Mouse (Mus musculus): ENCODE data around the gene Cdk16. TPM values are rescaled to one million over a fixed set of nuclear protein-coding genes. Genes with fewer than 3 reads are reported as not detected.

Gene Cdk16
- polyA plus RNA-seq, 1 experiment from 2014 or later: 66.2 TPM

Other genes with a start within 250 kb of the Cdk16 start
- 55.2 and 55.4 TPM in 2 replicates for gene Rgn, start 138.2 kb upstream of the Cdk16 start, polyA plus RNA-seq (2016; fragmentation: Nextera tagmentation; extraction: Ambion mirVana)
- 47.5 and 49.6 TPM in 2 replicates for gene Rbm10, start 70.5 kb upstream of the Cdk16 start, polyA plus RNA-seq (2016; fragmentation: Nextera tagmentation; extraction: Ambion mirVana)
- gene Ndufb11, start 70.3 kb upstream of the Cdk16 start, polyA plus RNA-seq (2016; fragmentation: Nextera tagmentation; extraction: Ambion mirVana): 167 and 174 TPM in 2 replicates
- 170 and 172 TPM in 2 replicates for gene Uba1, start 29.6 kb upstream of the Cdk16 start, polyA plus RNA-seq (2016; fragmentation: Nextera tagmentation; extraction: Ambion mirVana)
- 13.7 and 14.2 TPM in 2 replicates for gene Usp11, start 16.0 kb downstream of the Cdk16 start, polyA plus RNA-seq (2016; fragmentation: Nextera tagmentation; extraction: Ambion mirVana)
- gene Araf, start 109.9 kb downstream of the Cdk16 start, polyA plus RNA-seq (2016; fragmentation: Nextera tagmentation; extraction: Ambion mirVana): 58.9 and 62.8 TPM in 2 replicates
- gene Timp1, start 182.2 kb downstream of the Cdk16 start, polyA plus RNA-seq (2016; fragmentation: Nextera tagmentation; extraction: Ambion mirVana): 3.7 and 5.1 TPM in 2 replicates
- 0.04 TPM in 1 of 2 replicates, not detected in the other for gene Syn1, start 233.1 kb downstream of the Cdk16 start, polyA plus RNA-seq (2016; fragmentation: Nextera tagmentation; extraction: Ambion mirVana)
- gene Cfp, start 243.6 kb downstream of the Cdk16 start, polyA plus RNA-seq (2016; fragmentation: Nextera tagmentation; extraction: Ambion mirVana): 11.7 and 13.1 TPM in 2 replicates

All from liver, embryonic 12.5 days (tissue).